Mouse (Mus musculus): ENCODE results near the gene Olfm3. TPM values are rescaled to one million over a fixed set of nuclear protein-coding genes. Genes with fewer than 3 reads are reported as not detected.

The Olfm3 gene
- total RNA-seq (2023) = 0.14 TPM in 1 of 2 replicates, not detected in the other

GRCm38 (mm10) chr3:114903924-114904438 lies at the start of gene Olfm3:
Olfm3 (plus strand) TSS chr3:114904078.

Data from neutrophil, adult 65 days (primary cell).